Mouse (Mus musculus): ENCODE measurements around the gene Tnfaip1.

Tnfaip1 gene

DNA sequence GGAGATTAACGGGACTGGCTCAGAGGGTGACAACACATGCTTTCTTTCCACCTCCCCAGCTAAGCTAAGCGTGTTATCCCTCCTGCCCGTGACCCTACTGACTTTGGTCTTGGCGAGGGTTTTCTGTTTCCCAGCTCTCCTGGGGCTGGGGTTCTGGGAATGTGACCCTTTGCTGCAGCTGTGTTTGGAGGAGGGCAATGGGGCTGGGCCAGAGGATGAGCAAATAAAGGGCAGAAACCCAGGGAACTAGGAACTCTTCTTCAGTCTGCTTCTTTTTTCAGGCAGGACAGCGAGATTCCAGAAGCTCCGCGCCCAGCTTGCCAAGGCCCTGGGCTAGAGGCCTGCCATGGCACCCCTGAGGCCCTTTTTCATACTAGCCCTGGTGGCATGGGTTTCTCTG lies 37.1 kb downstream of the Tnfaip1 start, which contains the start of gene Vtn:
TSS of gene Vtn (plus strand) at position 88 of the 400 bp plus-strand sequence.
- no peak for DNase-seq

DNA sequence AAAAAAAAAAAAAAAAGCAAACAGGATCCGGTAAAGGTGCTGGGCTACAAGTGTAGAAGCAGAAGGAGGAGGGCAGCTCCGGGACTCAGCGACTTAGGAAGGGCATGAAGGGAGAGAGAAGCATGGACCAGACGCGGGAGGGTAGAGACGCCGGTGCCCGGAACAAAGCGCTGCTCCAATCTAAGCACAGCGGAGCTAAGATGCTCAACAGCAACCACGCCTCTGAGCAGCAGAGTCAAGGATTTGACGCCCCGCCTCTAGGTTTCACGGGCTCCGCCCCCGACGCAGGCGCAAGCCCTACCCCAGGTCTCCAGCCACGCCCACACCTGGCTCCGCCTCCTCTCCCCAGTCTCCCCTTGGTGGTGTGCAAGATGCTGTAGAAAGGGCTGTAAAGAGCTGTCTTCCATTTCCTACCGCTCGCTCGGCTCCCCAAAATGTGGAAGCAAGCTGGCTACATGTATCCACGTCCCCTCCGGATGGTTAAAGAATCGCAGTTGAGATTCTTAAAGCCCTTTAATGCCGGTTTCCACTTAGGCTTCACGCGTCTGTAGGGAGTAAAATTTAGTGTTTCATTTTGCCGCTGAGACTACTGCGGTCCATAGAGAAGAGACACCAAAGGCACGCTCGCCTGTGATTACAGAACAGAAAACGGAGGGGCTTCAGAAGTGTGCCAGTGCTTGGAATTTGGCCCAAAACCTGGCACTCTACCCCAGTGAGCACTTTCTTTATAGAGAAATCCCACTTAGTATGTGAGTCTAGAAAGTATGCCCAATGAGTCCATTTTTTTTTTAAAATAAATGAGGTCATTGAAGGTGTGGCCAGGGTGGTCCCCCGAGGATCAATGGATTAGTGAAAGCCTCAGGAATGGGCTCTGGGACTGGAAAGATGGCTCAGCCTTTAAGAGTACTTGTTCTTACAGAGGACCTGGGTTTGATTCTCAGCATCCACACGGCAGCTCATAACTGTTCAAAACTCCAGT lies 38.3 kb downstream of the Tnfaip1 start, which contains the start of gene Sarm1:
TSS of gene Sarm1 (minus strand) at position 211 of the 979 bp plus-strand sequence.
- peak; percentile 99 for DNase-seq

DNA sequence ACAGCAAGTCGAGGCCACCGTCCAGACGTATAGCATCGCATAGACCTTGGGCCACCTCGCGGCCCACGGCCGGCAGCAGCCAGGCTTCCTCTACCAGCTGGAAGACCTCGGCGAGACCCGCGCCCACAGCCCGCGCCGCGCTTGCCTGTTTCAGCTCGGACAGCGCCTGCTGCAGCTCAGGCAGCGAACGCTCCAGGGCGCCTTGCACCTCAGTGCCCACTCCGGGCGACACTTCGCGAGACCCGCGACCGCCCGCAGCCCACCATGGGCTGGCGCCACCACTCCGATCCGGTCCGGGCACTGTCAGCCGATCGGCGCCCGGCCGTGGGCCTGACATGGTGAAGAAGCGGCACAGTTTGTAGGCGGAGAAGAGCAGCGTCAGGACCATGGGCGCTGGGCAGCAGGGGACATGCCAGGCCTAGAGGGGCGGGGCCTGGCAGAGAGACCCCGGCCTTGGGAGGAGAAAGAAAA lies 39.0 kb downstream of the Tnfaip1 start:
- DNase-seq = no peak

DNA sequence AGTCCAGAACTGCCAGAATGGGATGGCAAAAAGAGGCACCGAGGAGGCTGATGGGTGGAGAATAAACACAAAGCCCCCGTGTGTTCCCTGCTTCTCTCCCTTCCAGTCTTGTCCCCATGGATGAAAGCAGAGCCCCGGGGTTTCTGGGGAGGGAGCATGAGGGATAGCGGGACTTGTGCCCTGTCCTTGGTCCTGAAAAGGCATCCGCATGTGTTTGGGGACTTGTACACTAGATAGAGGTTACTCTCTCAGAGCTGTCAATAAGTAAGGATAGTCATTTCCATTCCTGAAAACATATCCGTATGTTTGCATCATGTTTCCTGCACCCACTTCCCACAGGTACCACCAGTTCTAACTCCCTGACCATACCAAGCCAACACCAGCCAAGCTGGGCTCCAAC lies 40.2 kb downstream of the Tnfaip1 start:
- DNase-seq = peak; percentile 8

DNA sequence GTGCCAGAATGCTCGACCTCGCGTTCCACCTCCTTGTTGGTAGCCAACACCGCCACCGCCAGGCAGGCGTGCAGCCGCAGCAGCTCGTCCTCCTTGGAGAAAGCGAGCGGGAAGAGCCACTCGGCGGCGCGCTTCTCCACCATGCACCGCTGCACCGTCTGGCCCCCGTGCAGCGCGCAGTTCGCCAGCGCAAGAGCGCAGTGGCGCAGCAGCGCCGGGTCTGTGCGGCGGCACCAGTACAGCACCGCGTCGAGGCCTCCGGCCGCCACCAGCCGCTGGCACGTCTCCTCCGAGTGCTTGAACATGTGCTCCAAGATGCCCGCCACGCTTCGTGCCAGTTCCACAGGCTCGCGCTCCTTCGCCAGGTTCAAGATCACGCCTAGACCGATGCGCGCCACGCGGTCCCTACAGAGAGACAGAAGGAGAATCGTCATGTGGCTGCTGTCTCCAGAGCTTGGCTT lies 45.3 kb downstream of the Tnfaip1 start:
- DNase-seq = peak; percentile 22

DNA sequence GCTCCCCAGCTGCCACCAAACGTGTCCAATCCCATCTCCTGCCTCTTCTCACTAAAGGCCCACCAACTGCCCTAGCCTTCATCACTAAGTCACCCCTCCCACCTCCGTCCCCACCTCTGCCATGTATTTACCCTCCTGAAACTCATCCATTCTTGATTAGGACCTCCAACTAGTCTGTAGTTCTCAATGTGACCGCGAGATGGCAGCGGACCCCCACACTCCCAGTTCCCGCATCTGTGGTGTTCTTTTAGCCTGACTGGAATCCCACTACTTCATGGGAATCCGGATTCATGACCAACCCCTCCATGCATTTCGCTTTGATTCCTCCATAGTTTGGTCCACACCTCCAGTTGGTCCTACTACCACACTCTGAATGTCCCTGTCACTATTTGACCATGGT lies 48.0 kb downstream of the Tnfaip1 start:
- DNase-seq = peak; percentile 65

DNA sequence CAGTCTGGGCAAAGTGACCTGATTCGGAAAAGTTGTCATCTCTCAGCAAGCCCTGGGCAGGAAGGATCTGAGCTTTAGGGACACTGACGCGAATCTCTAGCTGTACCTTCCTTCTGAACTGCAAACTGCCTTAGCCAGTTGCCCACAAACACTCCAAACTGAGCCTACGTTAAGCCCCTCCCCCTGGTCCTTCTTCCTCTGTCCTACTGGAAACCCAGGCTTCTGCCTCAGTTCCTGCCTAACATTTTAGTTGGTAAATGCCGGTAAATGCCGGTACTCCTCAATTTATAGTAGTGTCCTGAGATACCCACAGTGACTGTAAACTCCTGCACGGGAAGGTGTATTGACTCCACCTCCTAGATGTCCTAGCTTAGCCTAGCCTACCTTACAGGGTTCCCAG lies 52.5 kb downstream of the Tnfaip1 start:
- no peak for DNase-seq

DNA sequence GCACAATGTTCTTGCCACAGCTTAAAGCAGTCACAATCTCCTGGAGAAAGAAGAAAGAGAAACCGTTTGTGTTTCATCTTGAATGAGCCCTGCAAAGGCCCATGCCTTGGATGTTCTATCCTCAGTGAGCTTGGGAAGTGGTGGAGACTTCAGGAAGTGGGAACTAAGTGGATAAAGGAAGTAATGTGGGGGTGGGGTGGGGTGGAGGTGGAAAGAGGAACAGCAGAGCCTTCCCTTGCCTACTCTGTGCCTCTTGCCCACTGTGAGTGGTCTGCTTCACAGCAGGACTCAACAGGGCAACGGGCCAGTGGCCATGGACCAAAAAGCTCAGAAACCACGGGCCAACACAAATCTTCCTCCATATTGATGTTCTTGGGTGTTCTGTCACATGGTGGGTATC lies 60.8 kb downstream of the Tnfaip1 start:
- DNase-seq = no peak

All from thymus, postnatal 25 days (tissue).